Mouse (Mus musculus) spleen, adult 12 weeks (tissue): ENCODE data around the gene Hist1h2ad.
"Not testable (repeated sequence)": the region's sequence is repeated elsewhere in the genome, so short reads cannot be mapped to it uniquely, and the experiment has no call there.

ENCODE experiments used
- DNase-seq: peaks from one replicate; pipeline ENCODE4 v3.0.0; 2022; ENCODE audit warnings: low spot score

Hist1h2ad gene

GRCm38 (mm10) chr13:23541497-23541896 is 32.7 kb upstream of the Hist1h2ad start:
- no peak for DNase-seq

- DNase-seq, result not testable (repeated sequence)
These were observed 31.8 kb upstream of the Hist1h2ad start for GRCm38 (mm10) chr13:23542225-23542980.

DNA sequence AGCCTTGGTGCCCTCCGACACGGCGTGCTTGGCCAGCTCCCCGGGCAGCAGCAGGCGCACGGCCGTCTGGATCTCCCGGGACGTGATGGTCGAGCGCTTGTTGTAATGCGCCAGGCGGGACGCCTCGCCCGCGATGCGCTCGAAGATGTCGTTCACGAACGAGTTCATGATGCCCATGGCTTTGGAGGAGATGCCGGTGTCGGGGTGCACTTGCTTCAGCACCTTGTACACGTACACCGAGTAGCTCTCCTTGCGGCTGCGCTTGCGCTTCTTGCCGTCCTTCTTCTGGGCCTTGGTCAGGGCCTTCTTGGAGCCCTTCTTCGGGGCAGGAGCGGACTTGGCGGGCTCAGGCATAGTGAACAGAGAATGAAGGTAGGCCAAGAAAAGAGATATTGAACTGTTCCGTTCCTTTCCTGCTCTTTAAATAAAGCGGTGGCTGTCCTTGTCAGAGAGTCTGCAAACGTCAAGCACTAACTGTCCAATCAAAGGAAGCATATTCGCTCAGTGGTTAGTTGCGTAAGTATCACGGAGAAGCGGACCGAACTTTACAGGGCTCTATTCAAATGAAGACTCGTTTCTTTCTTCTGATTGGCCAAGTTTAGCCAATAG is 31.1 kb upstream of the Hist1h2ad start, which contains the start of gene Hist1h2bh:
Hist1h2bh (minus strand) TSS at position 394 of the 609 bp plus-strand sequence.
- peak; percentile 77 for DNase-seq

GRCm38 (mm10) chr13:23543965-23544786 is 30.0 kb upstream of the Hist1h2ad start, which contains the start of gene Hist1h3f:
Gene Hist1h3f (plus strand): TSS chr13:23544052.
- DNase-seq, result peak; percentile 79

DNA sequence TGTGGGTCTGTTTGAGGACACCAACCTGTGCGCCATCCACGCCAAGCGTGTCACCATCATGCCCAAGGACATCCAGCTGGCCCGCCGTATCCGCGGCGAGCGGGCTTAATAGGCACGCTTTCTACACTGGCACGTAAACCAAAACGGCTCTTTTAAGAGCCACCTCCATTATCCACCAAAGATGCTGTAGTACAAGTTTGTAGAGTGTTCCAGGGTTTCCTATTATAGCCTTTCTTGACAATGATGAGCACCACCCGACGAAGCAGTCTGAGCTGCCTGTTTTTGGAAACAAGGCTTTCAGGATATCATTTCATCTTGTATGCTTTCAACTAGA is 29.4 kb upstream of the Hist1h2ad start:
- DNase-seq, result not testable (repeated sequence)

GRCm38 (mm10) chr13:23546694-23547093 is 27.5 kb upstream of the Hist1h2ad start:
- no peak for DNase-seq

- no peak for DNase-seq
These were observed 23.4 kb upstream of the Hist1h2ad start for GRCm38 (mm10) chr13:23550761-23551145.

GRCm38 (mm10) chr13:23551146-23551834 is 22.9 kb upstream of the Hist1h2ad start, which contains the start of gene Hist1h4f:
Gene Hist1h4f (minus strand): TSS chr13:23551648.
- peak; percentile 91 for DNase-seq

- DNase-seq, result no peak
These were observed 22.0 kb upstream of the Hist1h2ad start for GRCm38 (mm10) chr13:23551931-23552914.

- no peak for DNase-seq
These were observed 21.2 kb upstream of the Hist1h2ad start, which contains the start of gene Hist1h1d for GRCm38 (mm10) chr13:23552962-23553361. Gene Hist1h1d (plus strand): TSS chr13:23553262.

DNA sequence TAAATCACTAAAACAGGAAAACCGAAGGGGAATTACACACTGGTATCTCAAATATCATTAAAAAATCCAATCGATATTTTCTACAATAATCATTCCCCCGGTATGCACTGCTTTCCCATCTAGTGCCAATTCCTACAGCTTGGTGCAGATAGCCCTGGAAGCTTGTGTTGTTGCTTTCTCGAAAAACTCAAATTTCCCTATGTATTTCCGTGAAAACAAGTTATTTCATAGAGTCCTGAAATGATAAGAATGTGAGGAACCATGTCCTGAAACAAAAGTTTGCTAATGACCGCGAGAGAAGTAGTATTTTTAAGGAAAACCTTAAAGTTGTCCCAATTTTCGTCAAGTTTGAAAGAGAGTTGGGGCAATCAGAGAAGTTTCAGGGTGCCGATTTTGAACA is 19.8 kb upstream of the Hist1h2ad start:
- no peak for DNase-seq

DNA sequence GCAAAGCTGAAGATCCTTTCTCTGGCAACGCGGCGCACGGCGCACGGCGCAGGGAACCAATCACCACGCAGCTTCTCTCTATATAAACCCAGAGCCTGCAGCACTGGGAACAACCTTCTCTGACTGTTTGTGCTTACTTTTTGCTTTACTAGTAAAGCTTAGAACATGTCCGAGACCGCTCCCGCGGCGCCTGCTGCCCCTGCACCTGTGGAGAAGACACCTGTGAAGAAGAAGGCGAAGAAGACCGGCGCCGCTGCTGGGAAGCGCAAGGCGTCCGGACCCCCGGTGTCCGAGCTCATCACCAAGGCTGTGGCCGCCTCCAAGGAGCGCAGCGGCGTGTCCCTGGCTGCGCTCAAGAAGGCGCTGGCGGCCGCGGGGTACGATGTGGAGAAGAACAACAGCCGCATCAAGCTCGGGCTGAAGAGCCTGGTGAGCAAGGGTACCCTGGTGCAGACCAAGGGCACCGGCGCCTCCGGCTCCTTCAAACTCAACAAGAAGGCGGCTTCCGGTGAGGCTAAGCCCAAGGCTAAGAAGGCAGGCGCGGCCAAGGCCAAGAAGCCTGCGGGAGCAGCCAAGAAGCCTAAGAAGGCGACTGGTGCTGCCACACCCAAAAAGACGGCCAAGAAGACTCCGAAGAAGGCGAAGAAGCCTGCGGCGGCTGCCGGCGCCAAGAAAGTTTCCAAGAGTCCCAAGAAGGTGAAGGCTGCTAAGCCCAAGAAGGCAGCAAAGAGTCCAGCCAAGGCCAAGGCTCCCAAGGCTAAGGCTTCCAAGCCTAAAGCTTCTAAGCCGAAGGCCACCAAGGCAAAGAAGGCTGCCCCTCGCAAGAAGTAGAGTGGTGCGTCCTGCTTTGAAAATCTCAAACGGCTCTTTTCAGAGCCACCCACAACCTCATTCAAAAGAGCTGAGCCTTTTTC is 19.0 kb upstream of the Hist1h2ad start:
- DNase-seq, result peak; percentile 86

DNA sequence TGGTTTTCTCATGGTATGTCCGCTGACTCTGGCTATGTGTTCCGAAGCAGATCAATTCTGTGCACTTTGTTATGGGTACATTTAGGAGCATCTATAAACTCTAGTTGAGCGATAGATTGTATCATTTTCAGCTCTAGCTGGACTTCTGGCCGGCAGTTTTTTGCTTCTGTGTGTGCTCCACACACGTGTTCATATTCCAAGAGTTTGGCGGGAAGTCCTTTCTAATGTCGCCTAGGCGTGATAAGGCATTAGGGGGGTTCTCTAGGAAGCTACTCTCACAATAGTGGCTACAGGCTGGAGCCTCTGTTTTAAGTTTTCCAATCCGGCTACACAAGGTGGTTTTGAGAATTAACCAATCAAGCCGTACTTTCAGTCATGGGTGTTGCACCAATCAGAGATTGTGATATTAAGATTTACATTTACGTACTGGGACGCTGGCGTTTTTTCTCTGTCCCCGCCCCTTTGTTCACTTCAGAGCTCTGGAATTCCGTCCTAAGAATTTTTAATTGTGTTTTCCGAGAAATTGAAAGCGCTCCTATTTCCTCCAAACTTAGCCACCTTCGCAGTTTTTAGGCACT is 18.3 kb upstream of the Hist1h2ad start:
- peak; percentile 74 for DNase-seq

- DNase-seq, result no peak
These were observed 17.3 kb upstream of the Hist1h2ad start for GRCm38 (mm10) chr13:23556906-23557305.

- DNase-seq, result not testable (repeated sequence)
These were observed 13.5 kb upstream of the Hist1h2ad start for GRCm38 (mm10) chr13:23560699-23561098.

DNA sequence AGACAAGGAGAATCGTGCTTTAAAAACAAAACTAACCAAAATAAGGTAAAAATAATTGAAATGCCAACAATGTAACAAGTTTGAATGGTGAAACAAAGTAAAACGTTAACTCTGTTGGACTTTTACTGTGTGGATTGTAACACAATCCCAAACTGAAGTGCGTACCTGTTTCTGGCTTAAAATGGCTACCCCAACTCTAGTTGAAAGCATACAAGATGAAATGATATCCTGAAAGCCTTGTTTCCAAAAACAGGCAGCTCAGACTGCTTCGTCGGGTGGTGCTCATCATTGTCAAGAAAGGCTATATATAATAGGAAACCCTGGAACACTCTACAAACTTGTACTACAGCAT is 12.7 kb upstream of the Hist1h2ad start:
- not testable (repeated sequence) for DNase-seq

- peak; percentile 93 for DNase-seq
These were observed 12.1 kb upstream of the Hist1h2ad start, which contains the start of gene Hist1h3e for GRCm38 (mm10) chr13:23561883-23562659. Gene Hist1h3e (minus strand): TSS chr13:23562369.

GRCm38 (mm10) chr13:23562699-23563462 is 11.3 kb upstream of the Hist1h2ad start:
- no peak for DNase-seq
